Mouse (Mus musculus) lung, postnatal 0 days (tissue): ENCODE results near the gene Atg10.

ENCODE experiments used
- CTCF ChIP-seq: IDR thresholded peaks from 2 replicates; pipeline ENCODE4 v1.5.1; 2016; ENCODE audit warnings: antibody characterized with exemption, mild to moderate bottlenecking
- EP300 ChIP-seq: IDR thresholded peaks from 2 replicates; pipeline ENCODE4 v1.6.1; 2016; ENCODE audit warnings: antibody characterized with exemption, mild to moderate bottlenecking, control low read depth

GRCm38 (mm10) chr13:91156949-91157348 is 66.8 kb downstream of the Atg10 start:
- no peak for TF ChIP-seq CTCF
- no peak for TF ChIP-seq EP300
